Mouse (Mus musculus) urinary bladder, adult 18-20 months (tissue): ENCODE measurements around the gene Kmt5c.
"Not testable (repeated sequence)": the region's sequence is repeated elsewhere in the genome, so short reads cannot be mapped to it uniquely, and the experiment has no call there.

ENCODE experiments used
- DNase-seq, 2 experiments: peaks; one replicate each; pipeline ENCODE4 v3.0.0; 2022; ENCODE audit warnings: low spot score in 2 of 2, mixed read lengths in 2 of 2

Kmt5c gene

GRCm38 (mm10) chr7:4789436-4789935, 49.6 kb downstream of the Kmt5c start, which contains the start of gene Tmem238:
Gene Tmem238, minus strand, starts transcription at chr7:4789656.
- DNase-seq, result peak in 1 of 2 experiments; percentile 76

- peak; percentile 84 to 94 for DNase-seq
Measured at GRCm38 (mm10) chr7:4792278-4793212, 52.6 kb downstream of the Kmt5c start, which contains the start of gene Rpl28. Gene Rpl28, plus strand, starts transcription at chr7:4792874.

- DNase-seq, result not testable (repeated sequence)
Measured at GRCm38 (mm10) chr7:4793248-4793647, 53.3 kb downstream of the Kmt5c start.

GRCm38 (mm10) chr7:4793674-4794073, 53.8 kb downstream of the Kmt5c start:
- DNase-seq, result no peak

GRCm38 (mm10) chr7:4794631-4795168, 54.8 kb downstream of the Kmt5c start:
- DNase-seq, result no peak

- DNase-seq, result no peak
Measured at GRCm38 (mm10) chr7:4795767-4796433, 56.0 kb downstream of the Kmt5c start.
